In genomic region chr16:4978275-4979051, GRCm38 (mm10) we compare ENCODE assay signal across 10 mouse cellular contexts. TPM values are rescaled to one million over a fixed set of nuclear protein-coding genes. Genes with fewer than 3 reads are reported as not detected.
DNase-seq lines count a peak whose midpoint lies in the region; ATAC-seq and TF ChIP-seq lines count a peak whose summit lies in the region.
"Had no signal": no experiment of that assay in that cellular context is flagged by ENCODE, and none has a peak within 500 bp of the region (broad histone marks: within the 10 kb centered on the region; RNA-seq: fewer than 3 reads in every experiment).

No protein-coding gene starts in this region.

- H3K27me3 ChIP-seq in heart, embryonic 12.5 days (replicated peaks): no peaks in the 10 kb centered on the region
- no peaks in the 10 kb centered on the region for H3K27me3 ChIP-seq in heart, adult 2 months (ENCODE audit: control insufficient read depth, insufficient read depth, low read length)
- no peaks in the 10 kb centered on the region for H3K27me3 ChIP-seq in heart, embryonic 16.5 days (ENCODE audit: control insufficient read depth, insufficient read depth, low read length)
- no peaks in the 10 kb centered on the region for H3K27me3 ChIP-seq in hindbrain, embryonic 16.5 days (replicated peaks; ENCODE audit: control insufficient read depth, insufficient read depth, low read length)
- no peaks in the 10 kb centered on the region for H3K27me3 ChIP-seq in neural tube, embryonic 15.5 days (replicated peaks)

- 31% methylated on average over 5 of the region's 5 CpGs for WGBS in heart, embryonic 12.5 days
- WGBS in heart, adult 2 months: 33% methylated on average over 5 of the region's 5 CpGs
- whole genome bisulfite sequencing in heart, embryonic 16.5 days: 32% methylated on average over 5 of the region's 5 CpGs
- WGBS in lung, adult 2 months: 50% methylated on average over 5 of the region's 5 CpGs
- 54% methylated on average over 5 of the region's 5 CpGs for WGBS in hindbrain, embryonic 16.5 days
- 68% methylated on average over 5 of the region's 5 CpGs for WGBS in neural tube, embryonic 15.5 days

- no peak overlapping the region for H3K9ac ChIP-seq in heart, embryonic 12.5 days
- no peak overlapping the region for H3K9ac ChIP-seq in heart, adult 2 months (ENCODE audit: low read depth, low read length)
- no peak overlapping the region for H3K9ac ChIP-seq in heart, embryonic 16.5 days (ENCODE audit: low read length)
- H3K9ac ChIP-seq in hindbrain, embryonic 16.5 days (ENCODE audit: low read depth, low read length): no peak overlapping the region
- H3K9ac ChIP-seq in neural tube, embryonic 15.5 days (replicated peaks): no peak overlapping the region

- no peaks in the 10 kb centered on the region for H3K79me2 ChIP-seq in heart, adult 2 months (replicated peaks; ENCODE audit: control insufficient read depth, insufficient read depth, low read length)

- no peak for TF ChIP-seq CTCF in heart, adult 2 months (IDR thresholded peaks at IDR 0.05)
- no peak for TF ChIP-seq CTCF in lung, adult 2 months (IDR thresholded peaks at IDR 0.05; ENCODE audit: insufficient read depth, low read length)

- peaks cover 18% of the 10 kb centered on the region for H3K4me1 ChIP-seq in heart, embryonic 12.5 days (replicated peaks)
- H3K4me1 ChIP-seq in heart, adult 2 months (ENCODE audit: control insufficient read depth, insufficient read depth, low read length): no peaks in the 10 kb centered on the region
- H3K4me1 ChIP-seq in heart, embryonic 16.5 days (ENCODE audit: control insufficient read depth, insufficient read depth, low read length): peaks cover 11% of the 10 kb centered on the region
- H3K4me1 ChIP-seq in lung, adult 2 months (ENCODE audit: control insufficient read depth, insufficient read depth, low read length): 0 out of 2 replicates have a peak, but pooled peaks cover 2% of the 10 kb centered on the region
- no peaks in the 10 kb centered on the region for H3K4me1 ChIP-seq in hindbrain, embryonic 16.5 days (ENCODE audit: control insufficient read depth, insufficient read depth, low read depth, low read length)
- no peaks in the 10 kb centered on the region for H3K4me1 ChIP-seq in neural tube, embryonic 15.5 days

- peak; percentile 70; the same call in 1 of the 2 replicates for ATAC-seq in heart, embryonic 12.5 days (ENCODE audit: insufficient number of reproducible peaks, low FRiP score)
- ATAC-seq in heart, embryonic 16.5 days (replicated peaks; ENCODE audit: extremely low read depth, insufficient read depth, low FRiP score): peak; percentile 82
- ATAC-seq in hindbrain, embryonic 16.5 days: no peak
- ATAC-seq in neural tube, embryonic 15.5 days (ENCODE audit: low FRiP score): no peak

- no peaks in the 10 kb centered on the region for H3K9me3 ChIP-seq in heart, embryonic 12.5 days (replicated peaks)
- no peaks in the 10 kb centered on the region for H3K9me3 ChIP-seq in heart, embryonic 16.5 days (replicated peaks; ENCODE audit: control insufficient read depth, low read length)
- H3K9me3 ChIP-seq in hindbrain, embryonic 16.5 days (ENCODE audit: control insufficient read depth, low read length): no peaks in the 10 kb centered on the region
- H3K9me3 ChIP-seq in neural tube, embryonic 15.5 days (replicated peaks): no peaks in the 10 kb centered on the region

- no peak overlapping the region for H3K4me3 ChIP-seq in heart, embryonic 12.5 days
- H3K4me3 ChIP-seq in heart, adult 2 months: no peak overlapping the region
- no peak overlapping the region for H3K4me3 ChIP-seq in heart, embryonic 16.5 days (ENCODE audit: low read length)
- H3K4me3 ChIP-seq in lung, adult 2 months (replicated peaks; ENCODE audit: extremely low read depth, low read depth, low read length): no peak overlapping the region
- no peak overlapping the region for H3K4me3 ChIP-seq in hindbrain, embryonic 16.5 days (ENCODE audit: low read length)
- no peak overlapping the region for H3K4me3 ChIP-seq in neural tube, embryonic 15.5 days (replicated peaks)

- DNase-seq in heart, adult 2 months: no peak
- peak; percentile 31 for DNase-seq in 3T3-L1 (ENCODE audit: low read depth, low spot score)
- DNase-seq in lung, adult 2 months: peak; percentile 43
- no peak for DNase-seq in retina, embryonic 14.5 days (ENCODE audit: low spot score)
- DNase-seq: midbrain, embryonic 14.5 days had no signal

- H3K4me2 ChIP-seq in heart, embryonic 12.5 days: no peak overlapping the region; the same call in 1 of the 2 replicates
- peak overlapping the region; percentile 11; the same call in 1 of the 2 replicates for H3K4me2 ChIP-seq in heart, embryonic 16.5 days (ENCODE audit: low read depth, low read length)
- H3K4me2 ChIP-seq in hindbrain, embryonic 16.5 days (ENCODE audit: low read length): no peak overlapping the region
- H3K4me2 ChIP-seq in neural tube, embryonic 15.5 days: no peak overlapping the region

- TF ChIP-seq EP300 in heart, adult 2 months (IDR thresholded peaks at IDR 0.05; ENCODE audit: insufficient read depth, low read depth, low read length): no peak

- H3K27ac ChIP-seq in heart, embryonic 12.5 days (ENCODE audit: poor library complexity, severe bottlenecking): peak overlapping the region; percentile 75
- no peak overlapping the region for H3K27ac ChIP-seq in heart, adult 2 months
- peak overlapping the region; percentile 83 for H3K27ac ChIP-seq in heart, embryonic 16.5 days (ENCODE audit: low read length)
- no peak overlapping the region for H3K27ac ChIP-seq in hindbrain, embryonic 16.5 days (ENCODE audit: low read depth, low read length)
- no peak overlapping the region for H3K27ac ChIP-seq in neural tube, embryonic 15.5 days (replicated peaks)

- TF ChIP-seq POLR2A in heart, adult 2 months (IDR thresholded peaks at IDR 0.05; ENCODE audit: insufficient read depth, low read depth, low read length): no peak
- no peak for TF ChIP-seq POLR2A in lung, adult 2 months (IDR thresholded peaks at IDR 0.05; ENCODE audit: borderline replicate concordance, extremely low read depth, low read depth, low read length)

- H3K36me3 ChIP-seq in heart, embryonic 12.5 days: no peaks in the 10 kb centered on the region
- no peaks in the 10 kb centered on the region for H3K36me3 ChIP-seq in heart, adult 2 months (ENCODE audit: control insufficient read depth, insufficient read depth, low read length)
- no peaks in the 10 kb centered on the region for H3K36me3 ChIP-seq in heart, embryonic 16.5 days (ENCODE audit: control insufficient read depth, insufficient read depth)
- H3K36me3 ChIP-seq in hindbrain, embryonic 16.5 days (ENCODE audit: control insufficient read depth, insufficient read depth, low read length): no peaks in the 10 kb centered on the region
- no peaks in the 10 kb centered on the region for H3K36me3 ChIP-seq in neural tube, embryonic 15.5 days

- intact Hi-C loops in heart, adult 2 months (cut with DNase I): no loop called here

RNA-seq across cellular contexts. Expression of gene Anks3, which starts 14.5 kb away (rescaled TPM):
- polyA plus RNA-seq in heart, embryonic 12.5 days (2016; fragmentation: Nextera tagmentation; extraction: Ambion mirVana): 34.4 and 34.8 TPM in 2 replicates
- 10 to 100 TPM; 11.4 to 12.7 TPM for total RNA-seq in heart, adult 2 months (2021)
- 21.3 and 30.4 TPM in 2 replicates for polyA plus RNA-seq in heart, adult 2 months (2012; rRNA removed)
- 34.8 and 36.6 TPM in 2 replicates for polyA plus RNA-seq in heart, embryonic 16.5 days (2015; fragmentation: Nextera tagmentation; extraction: Ambion mirVana)
- polyA plus RNA-seq in lung, adult 2 months (2012; rRNA removed): 55.9 and 58.6 TPM in 2 replicates
- polyA plus RNA-seq in hindbrain, embryonic 16.5 days (2015; fragmentation: Nextera tagmentation; extraction: Ambion mirVana): 68.6 and 71.5 TPM in 2 replicates
- polyA plus RNA-seq in neural tube, embryonic 15.5 days (2015; fragmentation: Nextera tagmentation; extraction: Ambion mirVana): 68.6 and 71.5 TPM in 2 replicates

RNA-seq across cellular contexts. Expression of gene Sept12, which starts 19.2 kb away (rescaled TPM):
- polyA plus RNA-seq in heart, embryonic 12.5 days (2016; fragmentation: Nextera tagmentation; extraction: Ambion mirVana): not detected in 2 replicates
- total RNA-seq in heart, adult 2 months (2021): not detected
- polyA plus RNA-seq in heart, adult 2 months (2012; rRNA removed): 0.20 and 0.23 TPM in 2 replicates
- polyA plus RNA-seq in heart, embryonic 16.5 days (2015; fragmentation: Nextera tagmentation; extraction: Ambion mirVana): not detected in 2 replicates
- polyA plus RNA-seq in lung, adult 2 months (2012; rRNA removed): not detected in 2 replicates
- polyA plus RNA-seq in hindbrain, embryonic 16.5 days (2015; fragmentation: Nextera tagmentation; extraction: Ambion mirVana): not detected in 2 replicates
- not detected in 2 replicates for polyA plus RNA-seq in neural tube, embryonic 15.5 days (2015; fragmentation: Nextera tagmentation; extraction: Ambion mirVana)
- polyA plus RNA-seq: intestine, embryonic 14.5 days; midbrain, embryonic 14.5 days had no signal

RNA-seq across cellular contexts. Expression of gene Smim22, which starts 28.6 kb away (rescaled TPM):
- 2.0 and 3.7 TPM in 2 replicates for polyA plus RNA-seq in heart, embryonic 12.5 days (2016; fragmentation: Nextera tagmentation; extraction: Ambion mirVana)
- not detected for total RNA-seq in heart, adult 2 months (2021)
- polyA plus RNA-seq in heart, adult 2 months (2012; rRNA removed): 2.1 TPM in 1 of 2 replicates, not detected in the other
- 3.5 and 5.4 TPM in 2 replicates for polyA plus RNA-seq in heart, embryonic 16.5 days (2015; fragmentation: Nextera tagmentation; extraction: Ambion mirVana)
- 73.2 and 81.3 TPM in 2 replicates for polyA plus RNA-seq in lung, adult 2 months (2012; rRNA removed)
- 4.0 and 4.2 TPM in 2 replicates for polyA plus RNA-seq in hindbrain, embryonic 16.5 days (2015; fragmentation: Nextera tagmentation; extraction: Ambion mirVana)
- 0.47 and 10.6 TPM in 2 replicates for polyA plus RNA-seq in neural tube, embryonic 15.5 days (2015; fragmentation: Nextera tagmentation; extraction: Ambion mirVana)
- polyA plus RNA-seq: midbrain, embryonic 14.5 days had no signal

RNA-seq across cellular contexts. Expression of gene Rogdi, which starts 34.9 kb away (rescaled TPM):
- polyA plus RNA-seq in heart, embryonic 12.5 days (2016; fragmentation: Nextera tagmentation; extraction: Ambion mirVana): 44.1 and 48.3 TPM in 2 replicates
- total RNA-seq in heart, adult 2 months (2021): 10 to 100 TPM; 15.5 to 19.4 TPM
- polyA plus RNA-seq in heart, adult 2 months (2012; rRNA removed): 50.7 and 63.0 TPM in 2 replicates
- 55.1 and 58.9 TPM in 2 replicates for polyA plus RNA-seq in heart, embryonic 16.5 days (2015; fragmentation: Nextera tagmentation; extraction: Ambion mirVana)
- 108 and 117 TPM in 2 replicates for polyA plus RNA-seq in lung, adult 2 months (2012; rRNA removed)
- 152 and 171 TPM in 2 replicates for polyA plus RNA-seq in hindbrain, embryonic 16.5 days (2015; fragmentation: Nextera tagmentation; extraction: Ambion mirVana)
- 158 and 170 TPM in 2 replicates for polyA plus RNA-seq in neural tube, embryonic 15.5 days (2015; fragmentation: Nextera tagmentation; extraction: Ambion mirVana)

RNA-seq across cellular contexts. Expression of gene Nudt16l1, which starts 39.9 kb away (rescaled TPM):
- polyA plus RNA-seq in heart, embryonic 12.5 days (2016; fragmentation: Nextera tagmentation; extraction: Ambion mirVana): 92.3 and 97.3 TPM in 2 replicates
- total RNA-seq in heart, adult 2 months (2021): 10 to 100 TPM; 16.7 to 17.1 TPM
- 38.9 and 44.5 TPM in 2 replicates for polyA plus RNA-seq in heart, adult 2 months (2012; rRNA removed)
- polyA plus RNA-seq in heart, embryonic 16.5 days (2015; fragmentation: Nextera tagmentation; extraction: Ambion mirVana): 119 and 125 TPM in 2 replicates
- polyA plus RNA-seq in lung, adult 2 months (2012; rRNA removed): 75.8 and 79.6 TPM in 2 replicates
- polyA plus RNA-seq in hindbrain, embryonic 16.5 days (2015; fragmentation: Nextera tagmentation; extraction: Ambion mirVana): 132 and 137 TPM in 2 replicates
- polyA plus RNA-seq in neural tube, embryonic 15.5 days (2015; fragmentation: Nextera tagmentation; extraction: Ambion mirVana): 128 and 140 TPM in 2 replicates

Comparison
In these comparisons a context has a peak if more than half of its experiments do, and no peak if none do; other contexts are left out.
1. H3K27ac ChIP-seq: peak in heart, embryonic 12.5 days (single experiment) and heart, embryonic 16.5 days (single experiment); none in heart, adult 2 months (single experiment), hindbrain, embryonic 16.5 days (single experiment) and neural tube, embryonic 15.5 days (single experiment).
2. ATAC-seq: peak in heart, embryonic 12.5 days (single experiment) and heart, embryonic 16.5 days (single experiment); none in hindbrain, embryonic 16.5 days (single experiment) and neural tube, embryonic 15.5 days (single experiment).
3. DNase-seq: peak in 3T3-L1 (single experiment) and lung, adult 2 months (single experiment); none in heart, adult 2 months (0 of 2) and retina, embryonic 14.5 days (single experiment).